Mouse (Mus musculus): ENCODE measurements around the gene Dcaf11.

Gene Dcaf11

DNA sequence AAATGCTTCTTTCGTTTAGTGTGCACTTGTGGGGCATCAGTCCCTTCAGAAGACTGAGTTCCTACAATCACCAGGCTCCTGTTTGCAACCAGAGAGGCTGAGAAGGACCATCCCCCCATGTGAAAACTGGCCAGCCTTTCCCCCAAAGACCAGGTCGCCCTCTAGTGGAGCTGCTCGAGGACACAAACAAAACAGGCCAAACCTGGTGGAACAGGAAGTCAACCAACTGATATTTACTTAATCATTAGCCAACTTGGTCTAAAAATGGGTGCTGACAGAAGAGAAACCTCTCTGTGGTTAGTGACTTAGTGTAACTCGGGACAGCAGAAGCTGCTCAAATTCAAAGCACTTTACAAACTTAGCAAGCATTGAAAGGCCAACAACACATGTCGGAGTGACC is 2.8 kb upstream of the Dcaf11 start:
- DNase-seq (ENCODE audit: extremely low spot score), result peak; percentile 64

GRCm38 (mm10) chr14:55557587-55557986 is 2.2 kb upstream of the Dcaf11 start:
- DNase-seq (ENCODE audit: extremely low spot score), result no peak

- no peak for DNase-seq (ENCODE audit: extremely low spot score)
Observed at GRCm38 (mm10) chr14:55558740-55559448, 912 bp upstream of the Dcaf11 start.

- peak; percentile 99 for DNase-seq (ENCODE audit: extremely low spot score)
Observed at GRCm38 (mm10) chr14:55560202-55561073, 632 bp downstream of the Dcaf11 start, which contains the start of gene A730061H03Rik. Gene A730061H03Rik (minus strand): TSS chr14:55560406.

DNA sequence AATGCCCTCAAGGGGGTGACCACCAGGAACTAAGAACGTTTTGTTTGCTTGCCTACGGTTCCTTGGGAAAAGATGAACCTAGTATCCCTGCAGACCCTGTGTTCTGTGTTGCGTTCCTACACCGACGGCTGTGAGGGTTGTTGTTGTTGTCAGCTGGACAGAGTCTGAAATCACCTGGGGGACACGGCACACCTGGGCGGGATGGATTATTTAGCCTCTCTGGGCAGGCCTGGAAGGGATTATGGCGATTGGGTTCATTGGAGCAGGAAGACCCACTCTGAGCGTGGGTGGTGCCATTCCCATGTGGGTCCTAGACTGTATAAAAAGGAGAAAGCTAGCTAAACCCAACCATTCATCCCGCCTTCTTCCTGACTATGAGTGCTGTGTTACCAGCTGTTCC is 2.1 kb downstream of the Dcaf11 start:
- no peak for DNase-seq (ENCODE audit: extremely low spot score)

GRCm38 (mm10) chr14:55563249-55563648 is 3.4 kb downstream of the Dcaf11 start:
- DNase-seq (ENCODE audit: extremely low spot score), result no peak

GRCm38 (mm10) chr14:55565748-55566147 is 5.9 kb downstream of the Dcaf11 start:
- no peak for DNase-seq (ENCODE audit: extremely low spot score)

DNA sequence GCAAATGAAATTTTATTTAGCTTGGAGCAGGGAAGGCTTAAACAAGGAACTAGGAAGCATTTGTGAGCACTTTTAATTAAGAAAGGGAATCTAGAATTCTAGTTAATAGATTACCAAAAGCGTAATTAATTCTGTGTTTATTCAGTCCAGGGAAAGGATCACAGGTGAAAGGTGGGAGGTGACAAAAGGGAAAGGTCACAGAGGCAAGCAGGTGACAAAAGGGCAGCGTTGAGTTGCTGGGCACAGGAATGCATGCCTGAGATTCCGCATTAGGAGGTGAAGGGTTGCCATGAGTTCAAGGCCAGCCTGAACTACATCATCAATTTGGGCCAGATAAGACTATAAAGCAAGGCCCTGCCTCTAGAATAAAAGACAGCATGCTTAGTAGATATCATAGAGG is 7.7 kb downstream of the Dcaf11 start:
- no peak for DNase-seq (ENCODE audit: extremely low spot score)

DNA sequence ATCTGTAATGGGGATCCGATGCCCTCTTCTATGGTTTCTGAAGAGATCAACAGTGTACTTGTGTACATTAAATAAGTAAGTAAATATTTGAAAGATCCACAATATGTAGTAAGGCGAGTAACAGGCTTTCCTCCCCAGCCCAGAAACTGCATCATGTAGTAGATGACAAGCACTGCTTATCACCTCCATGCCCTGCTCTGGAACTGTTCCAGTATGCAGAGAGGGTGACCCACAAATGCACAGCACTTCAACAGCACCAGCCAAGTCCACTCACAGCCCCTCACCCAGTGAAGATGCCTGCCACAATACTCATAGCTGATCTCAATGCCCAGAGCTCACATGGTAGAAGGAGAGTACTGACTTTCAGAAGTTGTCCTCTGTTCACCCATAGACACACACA is 10.8 kb downstream of the Dcaf11 start:
- DNase-seq (ENCODE audit: extremely low spot score), result no peak

GRCm38 (mm10) chr14:55571760-55572159 is 12.0 kb downstream of the Dcaf11 start:
- DNase-seq (ENCODE audit: extremely low spot score), result no peak

- DNase-seq (ENCODE audit: extremely low spot score), result no peak
Observed at GRCm38 (mm10) chr14:55575302-55575701, 15.5 kb downstream of the Dcaf11 start, which contains the start of gene Fitm1. Gene Fitm1 (plus strand): TSS chr14:55575617.

GRCm38 (mm10) chr14:55575711-55576110 is 15.9 kb downstream of the Dcaf11 start:
- no peak for DNase-seq (ENCODE audit: extremely low spot score)

DNA sequence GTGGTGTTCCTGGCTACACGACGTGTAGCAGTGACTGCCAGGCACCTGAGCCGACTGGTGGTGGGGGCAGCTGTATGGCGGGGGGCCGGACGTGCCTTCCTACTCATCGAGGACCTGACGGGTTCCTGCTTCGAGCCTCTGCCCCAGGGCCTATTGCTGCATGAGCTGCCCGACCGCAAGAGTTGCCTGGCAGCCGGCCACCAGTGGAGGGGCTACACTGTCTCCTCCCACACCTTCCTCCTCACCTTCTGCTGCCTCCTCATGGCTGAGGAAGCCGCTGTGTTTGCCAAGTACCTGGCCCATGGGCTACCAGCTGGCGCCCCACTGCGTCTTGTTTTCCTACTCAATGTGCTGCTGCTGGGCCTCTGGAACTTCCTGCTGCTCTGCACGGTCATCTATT is 16.6 kb downstream of the Dcaf11 start:
- DNase-seq (ENCODE audit: extremely low spot score), result no peak

- DNase-seq (ENCODE audit: extremely low spot score), result peak; percentile 84
Observed at GRCm38 (mm10) chr14:55577871-55578667, 18.3 kb downstream of the Dcaf11 start, which contains the start of gene Psme1. Gene Psme1 (plus strand): TSS chr14:55578123.

GRCm38 (mm10) chr14:55578668-55579269 is 19.0 kb downstream of the Dcaf11 start:
- DNase-seq (ENCODE audit: extremely low spot score), result no peak

DNA sequence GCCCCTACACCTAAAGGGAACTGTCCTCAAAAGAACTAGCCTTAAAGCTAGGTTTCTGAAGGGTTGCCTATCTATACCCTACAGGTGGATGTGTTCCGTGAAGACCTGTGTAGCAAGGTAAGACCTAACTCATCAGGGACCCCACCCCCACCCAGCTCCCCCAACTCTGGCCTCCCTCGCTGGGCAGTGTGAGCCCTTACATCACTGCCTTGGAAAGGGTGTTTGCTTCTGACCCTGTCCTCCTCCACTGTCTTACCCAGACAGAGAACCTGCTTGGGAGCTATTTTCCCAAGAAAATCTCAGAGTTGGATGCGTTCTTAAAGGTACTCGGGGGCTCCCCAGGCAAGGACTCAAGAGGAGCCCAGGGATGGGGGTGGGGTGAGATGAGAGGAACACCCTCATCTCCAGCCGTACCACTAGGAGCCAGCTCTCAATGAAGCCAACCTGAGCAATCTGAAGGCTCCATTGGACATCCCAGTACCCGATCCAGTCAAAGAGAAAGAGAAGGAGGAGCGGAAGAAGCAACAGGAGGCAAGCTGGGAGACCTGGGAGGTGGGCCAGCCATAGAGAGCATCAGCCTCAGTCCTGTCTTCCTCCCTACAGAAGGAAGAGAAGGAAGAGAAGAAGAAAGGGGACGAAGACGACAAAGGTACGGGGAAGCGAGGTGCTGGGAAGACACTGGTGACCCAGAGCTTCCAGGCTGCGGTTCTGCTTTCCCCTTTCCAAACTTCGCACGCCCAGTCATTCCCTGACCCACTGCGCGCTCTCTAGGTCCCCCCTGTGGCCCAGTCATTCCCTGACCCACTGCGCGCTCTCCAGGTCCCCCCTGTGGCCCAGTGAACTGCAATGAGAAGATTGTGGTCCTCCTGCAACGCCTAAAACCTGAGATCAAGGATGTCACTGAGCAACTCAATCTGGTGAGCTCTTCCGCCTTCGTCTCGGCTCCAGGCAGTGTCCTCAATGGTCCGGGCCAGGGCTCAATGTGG is 20.0 kb downstream of the Dcaf11 start:
- no peak for DNase-seq (ENCODE audit: extremely low spot score)

- no peak for DNase-seq (ENCODE audit: extremely low spot score)
Observed at GRCm38 (mm10) chr14:55580731-55581130, 20.9 kb downstream of the Dcaf11 start.

- no peak for DNase-seq (ENCODE audit: extremely low spot score)
Observed at GRCm38 (mm10) chr14:55581981-55582681, 22.3 kb downstream of the Dcaf11 start.

DNA sequence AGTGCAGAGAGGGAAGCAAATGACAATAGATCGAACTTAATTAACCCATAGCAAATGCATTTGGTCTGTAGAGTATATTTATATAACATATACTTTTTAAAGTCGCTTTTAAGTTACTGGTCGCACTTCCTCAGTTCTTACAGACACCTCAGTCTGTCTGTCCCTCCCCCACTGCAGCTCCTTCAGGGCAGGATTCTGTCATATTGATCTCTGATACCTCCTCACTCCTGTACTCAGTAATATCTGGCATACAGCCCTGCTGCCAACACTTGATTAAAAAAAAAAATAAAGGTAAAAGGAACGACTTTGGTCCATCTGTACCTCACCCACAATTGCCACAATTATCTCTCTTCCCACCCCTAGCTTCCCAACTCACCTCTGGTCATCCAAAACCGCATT is 24.5 kb downstream of the Dcaf11 start:
- DNase-seq (ENCODE audit: extremely low spot score), result no peak

All from embryo, embryonic 9.5 days (tissue).